Mouse (Mus musculus): Measurements from ENCODE around the gene Ugcg.

- TF ChIP-seq CTCF (IDR thresholded peaks at IDR 0.05; ENCODE audit: low read depth) (no peak), EP300 (IDR thresholded peaks at IDR 0.05; ENCODE audit: low read depth) (no peak)
Observed at GRCm38 (mm10) chr4:59164034-59164433, 25.0 kb upstream of the Ugcg start.
